Comparison of ENCODE assay signal across 9 mouse cellular contexts in genomic region chr8:84039050-84039449, GRCm38 (mm10). TPM values are rescaled to one million over a fixed set of nuclear protein-coding genes. Genes with fewer than 3 reads are reported as not detected.
DNase-seq lines count a peak whose midpoint lies in the region; ATAC-seq and TF ChIP-seq lines count a peak whose summit lies in the region.
"Had no signal": no experiment of that assay in that cellular context is flagged by ENCODE, and none has a peak within 500 bp of the region (broad histone marks: within the 10 kb centered on the region; RNA-seq: fewer than 3 reads in every experiment).

No protein-coding gene starts in this region.

- peak; percentile 90 for TF ChIP-seq CTCF in midbrain, postnatal 0 days (IDR thresholded peaks at IDR 0.05)

- H3K9me3 ChIP-seq in embryonic facial prominence, embryonic 14.5 days (ENCODE audit: control insufficient read depth, low read length), result no peaks in the 10 kb centered on the region
- no peaks in the 10 kb centered on the region for H3K9me3 ChIP-seq in midbrain, postnatal 0 days (ENCODE audit: low read length)
- H3K9me3 ChIP-seq: megakaryocyte, embryonic 14.5 days had no signal

- H3K36me3 ChIP-seq in embryonic facial prominence, embryonic 14.5 days (ENCODE audit: control insufficient read depth, insufficient read depth, low read length), result no peaks in the 10 kb centered on the region
- H3K36me3 ChIP-seq in midbrain, postnatal 0 days (ENCODE audit: insufficient read depth, low read length), result no peaks in the 10 kb centered on the region

- H3K9ac ChIP-seq in embryonic facial prominence, embryonic 14.5 days (ENCODE audit: low read depth, low read length), result no peak overlapping the region
- no peak overlapping the region for H3K9ac ChIP-seq in midbrain, postnatal 0 days (replicated peaks; ENCODE audit: low read length, poor library complexity, severe bottlenecking)

- intact Hi-C loops in heart, postnatal 25 days (cut with DNase I), result loop anchor here (5.0 kb wide), 2 partner anchors 253 to 318 kb away; no protein-coding TSS in a partner anchor
- intact Hi-C loops in left cerebral cortex, postnatal 25 days (cut with DNase I), result loop anchor here (5.0 kb wide), 2 partner anchors 68 to 133 kb away; no protein-coding TSS in a partner anchor

- ATAC-seq in embryonic facial prominence, embryonic 14.5 days (ENCODE audit: low read depth), result peak; percentile 26; the same call in 1 of the 2 replicates
- no peak for ATAC-seq in midbrain, postnatal 0 days (ENCODE audit: low FRiP score)

- H3K27me3 ChIP-seq in embryonic facial prominence, embryonic 14.5 days (replicated peaks; ENCODE audit: control insufficient read depth, insufficient read depth, low read length), result peaks cover 38% of the 10 kb centered on the region
- H3K27me3 ChIP-seq in midbrain, postnatal 0 days (ENCODE audit: insufficient read depth, low read length), result peaks cover 38% of the 10 kb centered on the region

- DNase-seq in heart, adult 11 months, result peak; percentile 96
- DNase-seq in heart, postnatal 25 days (ENCODE audit: low spot score), result no peak
- DNase-seq in adrenal gland, postnatal 36 days, result peak; percentile 75 to 79
- DNase-seq in embryonic facial prominence, embryonic 14.5 days (ENCODE audit: low spot score), result peak; percentile 85
- DNase-seq in heart, postnatal 4 days, result peak; percentile 87
- DNase-seq in left cerebral cortex, postnatal 25 days (ENCODE audit: low spot score in 2 of 2), result peak; percentile 59 to 75
- peak; percentile 89 for DNase-seq in midbrain, postnatal 0 days (ENCODE audit: low spot score)
- peak; percentile 60 to 74 for DNase-seq in spleen, postnatal 36 days (ENCODE audit: low spot score in 2 of 2)

- no peak overlapping the region for H3K4me2 ChIP-seq in embryonic facial prominence, embryonic 14.5 days (ENCODE audit: low read depth, low read length)
- no peak overlapping the region for H3K4me2 ChIP-seq in midbrain, postnatal 0 days (ENCODE audit: low read depth, low read length, poor library complexity, severe bottlenecking)

- H3K27ac ChIP-seq in embryonic facial prominence, embryonic 14.5 days (replicated peaks; ENCODE audit: low read depth, low read length), result no peak overlapping the region
- no peak overlapping the region for H3K27ac ChIP-seq in midbrain, postnatal 0 days (ENCODE audit: low read depth, low read length)

- H3K4me3 ChIP-seq in embryonic facial prominence, embryonic 14.5 days (ENCODE audit: low read depth, low read length), result no peak overlapping the region
- H3K4me3 ChIP-seq in midbrain, postnatal 0 days (ENCODE audit: low read depth, low read length), result no peak overlapping the region
- H3K4me3 ChIP-seq: megakaryocyte, embryonic 14.5 days had no signal

- WGBS in embryonic facial prominence, embryonic 14.5 days, result 3% methylated on average over 5 of the region's 5 CpGs
- 9% methylated on average over 5 of the region's 5 CpGs for WGBS in midbrain, postnatal 0 days

- H3K4me1 ChIP-seq in embryonic facial prominence, embryonic 14.5 days (ENCODE audit: control insufficient read depth, insufficient read depth, low read length), result peaks cover 5% of the 10 kb centered on the region; the same call in 1 of the 2 replicates
- peaks cover 4% of the 10 kb centered on the region; the same call in 1 of the 2 replicates for H3K4me1 ChIP-seq in midbrain, postnatal 0 days (ENCODE audit: insufficient read depth, low read length)

RNA-seq across cellular contexts. Expression of gene Il27ra, which starts 3.3 kb away (rescaled TPM):
- total RNA-seq in heart, postnatal 25 days (2021), result 1 to 10 TPM; 4.0 to 4.2 TPM
- 1 to 10 TPM; 2.0 to 2.2 TPM for total RNA-seq in adrenal gland, postnatal 36 days (2021)
- polyA plus RNA-seq in embryonic facial prominence, embryonic 14.5 days (2014; fragmentation: Nextera tagmentation; extraction: Ambion mirVana), result 1.5 and 1.8 TPM in 2 replicates
- total RNA-seq in heart, postnatal 4 days (2021), result 1 to 10 TPM; 4.0 to 4.2 TPM
- under 1 TPM; 0.16 to 0.62 TPM for total RNA-seq in left cerebral cortex, postnatal 25 days (2021)
- 0.71 and 1.1 TPM in 2 replicates for total RNA-seq in midbrain, postnatal 0 days (2014; rRNA removed)
- 0.21 and 0.29 TPM in 2 replicates for polyA plus RNA-seq in midbrain, postnatal 0 days (2015; fragmentation: Nextera tagmentation; extraction: Ambion mirVana)

RNA-seq across cellular contexts. Expression of gene Rln3, which starts 5.8 kb away (rescaled TPM):
- not detected for total RNA-seq in heart, postnatal 25 days (2021)
- not detected for total RNA-seq in adrenal gland, postnatal 36 days (2021)
- 0.47 TPM in 1 of 2 replicates, not detected in the other for polyA plus RNA-seq in embryonic facial prominence, embryonic 14.5 days (2014; fragmentation: Nextera tagmentation; extraction: Ambion mirVana)
- not detected for total RNA-seq in heart, postnatal 4 days (2021)
- total RNA-seq in left cerebral cortex, postnatal 25 days (2021), result not detected
- 2.3 and 2.7 TPM in 2 replicates for total RNA-seq in midbrain, postnatal 0 days (2014; rRNA removed)
- 1.3 and 2.3 TPM in 2 replicates for polyA plus RNA-seq in midbrain, postnatal 0 days (2015; fragmentation: Nextera tagmentation; extraction: Ambion mirVana)

RNA-seq across cellular contexts. Expression of gene Palm3, which starts 17.8 kb away (rescaled TPM):
- total RNA-seq in heart, postnatal 25 days (2021), result under 1 TPM; 0.28 to 0.36 TPM
- under 1 TPM; 0.43 to 0.46 TPM for total RNA-seq in adrenal gland, postnatal 36 days (2021)
- polyA plus RNA-seq in embryonic facial prominence, embryonic 14.5 days (2014; fragmentation: Nextera tagmentation; extraction: Ambion mirVana), result 3.3 and 3.6 TPM in 2 replicates
- total RNA-seq in heart, postnatal 4 days (2021), result under 1 TPM; 0.31 to 0.38 TPM
- total RNA-seq in left cerebral cortex, postnatal 25 days (2021), result 1 to 10 TPM; 1.2 to 1.4 TPM
- 5.1 and 8.0 TPM in 2 replicates for total RNA-seq in midbrain, postnatal 0 days (2014; rRNA removed)
- 4.4 and 4.9 TPM in 2 replicates for polyA plus RNA-seq in midbrain, postnatal 0 days (2015; fragmentation: Nextera tagmentation; extraction: Ambion mirVana)

RNA-seq across cellular contexts. Expression of gene Gm10643, which starts 25.9 kb away (rescaled TPM):
- 1 to 10 TPM; 3.2 to 3.3 TPM for total RNA-seq in heart, postnatal 25 days (2021)
- total RNA-seq in adrenal gland, postnatal 36 days (2021), result 1 to 10 TPM; 3.1 to 3.2 TPM
- 2.1 and 2.3 TPM in 2 replicates for polyA plus RNA-seq in embryonic facial prominence, embryonic 14.5 days (2014; fragmentation: Nextera tagmentation; extraction: Ambion mirVana)
- total RNA-seq in heart, postnatal 4 days (2021), result 1 to 10 TPM; 3.7 to 4.5 TPM
- 1 to 10 TPM; 3.4 to 4.2 TPM for total RNA-seq in left cerebral cortex, postnatal 25 days (2021)
- 2.2 and 3.0 TPM in 2 replicates for total RNA-seq in midbrain, postnatal 0 days (2014; rRNA removed)
- 1.6 and 1.7 TPM in 2 replicates for polyA plus RNA-seq in midbrain, postnatal 0 days (2015; fragmentation: Nextera tagmentation; extraction: Ambion mirVana)

RNA-seq across cellular contexts. Expression of gene 2210011C24Rik, which starts 27.1 kb away (rescaled TPM):
- total RNA-seq in heart, postnatal 25 days (2021), result 1 to 10 TPM; 2.8 to 3.1 TPM
- not detected for total RNA-seq in adrenal gland, postnatal 36 days (2021)
- 0.66 and 1.4 TPM in 2 replicates for polyA plus RNA-seq in embryonic facial prominence, embryonic 14.5 days (2014; fragmentation: Nextera tagmentation; extraction: Ambion mirVana)
- total RNA-seq in heart, postnatal 4 days (2021), result 1 to 10 TPM in 1 of 2 experiments, under 1 TPM in 1; 0.93 to 1.4 TPM
- 1 to 10 TPM; 1.3 to 2.1 TPM for total RNA-seq in left cerebral cortex, postnatal 25 days (2021)
- 0.66 TPM in 1 of 2 replicates, not detected in the other for total RNA-seq in midbrain, postnatal 0 days (2014; rRNA removed)
- polyA plus RNA-seq in midbrain, postnatal 0 days (2015; fragmentation: Nextera tagmentation; extraction: Ambion mirVana), result 0.43 and 1.5 TPM in 2 replicates
